Mouse (Mus musculus) spleen, adult 2 months (tissue): Measurements from ENCODE around the gene Snrpd3. TPM values are rescaled to one million over a fixed set of nuclear protein-coding genes. Genes with fewer than 3 reads are reported as not detected.

Experiments
- DNase-seq, 2 experiments: peaks; one replicate each; pipeline versions ENCODE4 v3.0.0 to v3.0.0-alpha.2; 2012 to 2021; ENCODE audit warnings: low spot score in 2 of 2, low read depth in 1 of 2
- H3K27ac ChIP-seq: fragments of 200-500 bp; 2 replicates; pipeline ENCODE4 v1.5.1; 2012; ENCODE audit warnings: low read length, inconsistent platforms; ENCODE audit not compliant: insufficient read depth
- H3K27me3 ChIP-seq: fragments of 200-500 bp; 2 replicates; pipeline ENCODE4 v1.6.1; 2012; ENCODE audit warnings: mild to moderate bottlenecking, moderate library complexity, low read length, inconsistent platforms; ENCODE audit not compliant: control insufficient read depth, insufficient read depth
- H3K36me3 ChIP-seq: fragments of 200-500 bp; 2 replicates; pipeline ENCODE4 v1.6.1; 2012; ENCODE audit warnings: mild to moderate bottlenecking, low read length, inconsistent platforms; ENCODE audit not compliant: control insufficient read depth, insufficient read depth
- H3K4me1 ChIP-seq: fragments of 200-500 bp; 2 replicates; pipeline ENCODE4 v1.6.1; 2011; ENCODE audit warnings: inconsistent platforms; ENCODE audit not compliant: control insufficient read depth, insufficient read depth, insufficient read length
- H3K4me3 ChIP-seq: fragments of 200-500 bp; 2 replicates; pipeline ENCODE4 v1.5.1; 2011; ENCODE audit warnings: mild to moderate bottlenecking, inconsistent platforms; ENCODE audit not compliant: insufficient read depth, insufficient read length; ENCODE audit errors: extremely low read depth
- CTCF ChIP-seq: fragments of 200-500 bp; IDR thresholded peaks from 2 replicates; pipeline ENCODE4 v1.5.1; 2011; ENCODE audit warnings: mild to moderate bottlenecking, inconsistent platforms; ENCODE audit not compliant: insufficient read depth, insufficient read length, insufficient replicate concordance; ENCODE audit errors: extremely low read depth
- POLR2A ChIP-seq: fragments of 200-500 bp; IDR thresholded peaks from 2 replicates; pipeline ENCODE4 v1.6.1; 2011; ENCODE audit warnings: low read depth, low read length, inconsistent platforms
- WGBS: fragments of 180-500 bp; shearing (Covaris S2); methylation state at CpG from one replicate; pipeline ENCODE4 v1.1.7; 2018; 5-methylcytosine and 5-hydroxymethylcytosine counted together
- polyA plus RNA-seq: library from polyadenylated mRNA; depleted of rRNA; stranded (reverse); fragments of >200 nt; gene quantifications from 2 replicates; pipeline ENCODE4 v1.2.3, GENCODE M21; 2012

The Snrpd3 gene
- polyA plus RNA-seq, 1 experiment, result 12.8 TPM

DNA sequence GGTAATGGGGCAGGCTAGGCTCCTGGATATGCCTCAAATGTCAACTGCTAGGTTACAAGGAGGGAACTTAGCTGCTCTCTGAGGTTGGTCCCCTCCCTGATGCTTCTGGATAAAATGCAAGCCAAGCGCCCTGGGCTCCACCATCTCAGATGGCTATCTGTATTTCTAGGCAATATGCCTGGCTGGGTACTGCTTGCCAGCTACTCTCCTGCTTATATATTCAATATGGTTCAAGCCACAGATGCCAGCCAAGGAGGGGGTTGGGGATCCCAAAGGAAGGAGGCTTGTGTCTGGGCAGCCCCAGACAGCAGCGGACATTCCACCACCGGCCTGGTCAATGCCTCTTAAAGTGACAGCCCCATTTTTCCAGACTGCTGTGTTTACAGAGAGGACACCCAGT, 41.2 kb downstream of the Snrpd3 start:
- Histone ChIP-seq H3K4me1 (peaks cover 8% of the 10 kb centered on the region), H3K36me3 (no peaks in the 10 kb centered on the region), H3K4me3 (no peak overlapping the region), H3K27ac (no peak overlapping the region), H3K27me3 (peaks cover 10% of the 10 kb centered on the region)
- WGBS, result 70% methylated on average over 3 of the region's 3 CpGs
- no peak for TF ChIP-seq CTCF
- no peak for TF ChIP-seq POLR2A
- no peak for DNase-seq

DNA sequence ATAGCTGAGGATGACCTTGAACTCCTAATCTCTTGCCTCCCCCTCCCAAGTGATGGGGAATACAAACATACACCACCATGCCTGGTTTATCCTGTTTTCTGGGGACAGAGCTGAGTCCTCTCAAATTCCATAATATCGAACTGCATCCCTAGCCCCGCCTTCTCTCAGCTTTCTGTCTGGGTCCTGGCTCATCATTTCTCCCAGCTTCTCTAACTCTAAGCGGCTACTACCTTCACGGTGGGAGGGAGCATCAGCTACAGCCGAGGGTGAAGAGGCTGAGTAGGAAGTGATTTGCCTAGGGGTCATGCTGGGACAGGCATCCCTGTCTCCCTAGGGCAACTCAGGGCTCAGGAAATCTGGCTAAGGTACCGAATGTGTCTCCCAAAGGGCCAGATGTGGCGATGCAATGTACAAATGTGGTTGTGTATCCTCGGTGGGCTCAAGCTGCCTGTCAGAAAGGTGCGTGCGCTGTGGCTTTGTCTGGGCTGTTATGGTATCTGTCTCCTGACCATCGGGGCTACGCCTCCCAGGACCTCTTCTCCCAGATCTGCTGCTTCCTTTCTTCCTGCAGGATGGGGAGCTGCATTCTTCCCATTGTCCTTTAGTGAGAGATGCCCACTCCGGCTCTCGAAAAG, 41.8 kb downstream of the Snrpd3 start:
- peaks cover 10% of the 10 kb centered on the region for H3K27me3 ChIP-seq
- 17% methylated on average over 14 of the region's 14 CpGs for WGBS
- no peak overlapping the region for H3K27ac ChIP-seq
- no peak for TF ChIP-seq CTCF
- TF ChIP-seq POLR2A, result no peak
- H3K4me1 ChIP-seq, result peaks cover 8% of the 10 kb centered on the region
- H3K4me3 ChIP-seq, result no peak overlapping the region
- no peak for DNase-seq
- no peaks in the 10 kb centered on the region for H3K36me3 ChIP-seq

DNA sequence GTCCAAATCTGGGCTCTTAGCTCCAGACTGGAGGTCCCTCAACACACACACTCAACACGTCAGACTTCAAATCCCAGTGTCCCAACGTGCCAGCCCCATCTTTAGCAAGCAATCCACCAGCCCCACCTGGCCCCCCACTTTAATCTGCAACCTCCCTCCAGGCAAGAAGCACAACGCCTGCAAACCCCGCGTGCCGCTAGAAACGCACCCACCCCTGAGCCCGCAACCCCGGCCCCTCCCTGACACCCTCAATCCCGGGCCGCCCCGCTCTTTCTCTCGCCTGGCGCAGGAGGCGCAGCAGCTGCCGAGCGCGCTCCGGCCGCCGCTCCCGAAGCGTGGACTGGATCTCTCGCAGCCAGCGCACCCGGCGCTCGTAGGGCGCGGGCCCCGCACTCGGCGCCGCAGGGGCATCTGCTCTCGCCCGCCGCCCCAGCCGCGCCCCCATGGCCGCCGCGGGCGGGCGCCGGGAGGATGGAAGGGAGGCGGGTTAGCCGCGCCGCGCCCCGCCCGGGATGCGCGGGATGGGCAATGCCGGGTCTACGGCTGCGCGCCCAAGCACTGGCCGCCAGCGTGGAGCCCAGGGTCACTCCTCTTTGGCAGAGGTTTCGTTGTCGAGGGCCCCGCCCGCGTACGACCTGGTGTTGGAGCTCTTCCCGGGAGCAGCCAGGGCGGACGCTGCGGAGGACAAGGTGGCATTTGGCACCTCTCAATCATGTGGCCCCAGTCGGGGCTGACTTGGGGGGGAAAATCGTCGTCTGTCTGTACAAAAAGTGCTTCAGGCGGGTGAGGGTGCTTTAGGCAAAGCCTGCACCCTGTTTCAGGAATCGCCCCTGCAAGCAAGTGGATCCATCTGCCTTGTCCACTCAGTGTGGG, 42.6 kb downstream of the Snrpd3 start, which contains the start of gene Lrrc75b:
TSS of gene Lrrc75b (minus strand) at position 655 of the 873 bp plus-strand sequence.
- WGBS, result 2% methylated on average over 75 of the region's 75 CpGs
- no peaks in the 10 kb centered on the region for H3K36me3 ChIP-seq
- H3K27ac ChIP-seq, result no peak within 1 kb of the TSS
- no peak for TF ChIP-seq CTCF
- TF ChIP-seq POLR2A, result no peak
- peaks cover 10% of the 10 kb centered on the region for H3K27me3 ChIP-seq
- H3K4me3 ChIP-seq, result peak within 1 kb of the TSS; percentile 52; the same call in 1 of the 2 replicates
- DNase-seq, result no peak
- peaks cover 10% of the 10 kb centered on the region for H3K4me1 ChIP-seq

DNA sequence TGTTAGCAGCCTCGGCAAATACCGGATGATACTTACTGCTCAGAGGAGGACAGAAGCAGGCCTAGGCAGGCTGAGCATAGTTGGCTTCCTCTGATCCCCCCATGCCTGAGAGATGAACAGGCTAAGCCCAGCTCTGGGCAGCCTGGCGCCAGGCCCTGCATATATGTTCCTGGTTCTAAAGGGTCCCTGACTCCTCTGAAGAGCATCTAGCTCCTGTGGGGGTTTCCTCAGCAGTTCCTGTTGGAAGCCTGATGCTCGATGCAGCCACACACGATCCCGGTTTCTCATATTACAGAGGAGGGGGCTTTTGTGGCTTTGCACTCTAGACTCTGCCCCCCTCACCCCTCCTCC, 43.2 kb downstream of the Snrpd3 start:
- H3K27ac ChIP-seq, result no peak overlapping the region
- no peak for DNase-seq
- peak overlapping the region; percentile 52; the same call in 1 of the 2 replicates for H3K4me3 ChIP-seq
- H3K36me3 ChIP-seq, result no peaks in the 10 kb centered on the region
- TF ChIP-seq POLR2A (no peak), CTCF (no peak)
- peaks cover 10% of the 10 kb centered on the region for H3K27me3 ChIP-seq
- peaks cover 13% of the 10 kb centered on the region for H3K4me1 ChIP-seq
- 38% methylated on average over 6 of the region's 6 CpGs for WGBS

DNA sequence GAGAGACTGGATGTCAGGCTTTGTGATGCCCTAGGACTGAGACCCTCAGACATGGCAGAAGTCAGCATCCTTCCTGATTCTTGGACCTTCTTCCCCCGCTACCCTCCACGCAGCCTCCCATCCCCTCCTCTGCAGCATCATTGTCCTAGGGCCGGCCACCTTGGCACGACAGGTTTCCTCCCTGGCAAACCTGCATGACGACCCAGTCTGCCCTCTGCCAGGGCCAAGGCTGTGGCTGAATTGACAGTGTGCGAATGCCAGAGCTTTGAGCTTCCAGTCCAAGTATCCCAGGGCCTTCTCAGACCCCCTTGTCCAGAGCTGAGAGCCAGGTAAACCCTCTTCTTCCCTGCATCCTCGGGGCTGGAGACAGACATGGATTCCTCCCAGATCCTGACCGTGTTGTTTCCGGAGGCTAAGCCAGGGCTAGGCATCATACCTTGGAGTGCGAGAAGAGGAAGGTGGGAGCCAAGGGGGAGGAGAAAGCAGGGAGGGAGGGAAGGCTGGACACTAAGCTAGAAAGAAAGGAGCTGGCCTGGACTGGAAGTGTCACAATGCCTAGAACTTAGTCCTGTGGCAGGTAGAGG, 43.8 kb downstream of the Snrpd3 start, which contains the start of gene Ggt1:
TSS of gene Ggt1 (plus strand) at position 534 of the 584 bp plus-strand sequence.
- no peak within 1 kb of the TSS for H3K27ac ChIP-seq
- peaks cover 10% of the 10 kb centered on the region for H3K27me3 ChIP-seq
- 81% methylated on average over 10 of the region's 10 CpGs for WGBS
- peaks cover 19% of the 10 kb centered on the region for H3K4me1 ChIP-seq
- DNase-seq, result no peak
- H3K4me3 ChIP-seq, result no peak within 1 kb of the TSS
- no peak for TF ChIP-seq CTCF
- TF ChIP-seq POLR2A, result no peak
- no peaks in the 10 kb centered on the region for H3K36me3 ChIP-seq

DNA sequence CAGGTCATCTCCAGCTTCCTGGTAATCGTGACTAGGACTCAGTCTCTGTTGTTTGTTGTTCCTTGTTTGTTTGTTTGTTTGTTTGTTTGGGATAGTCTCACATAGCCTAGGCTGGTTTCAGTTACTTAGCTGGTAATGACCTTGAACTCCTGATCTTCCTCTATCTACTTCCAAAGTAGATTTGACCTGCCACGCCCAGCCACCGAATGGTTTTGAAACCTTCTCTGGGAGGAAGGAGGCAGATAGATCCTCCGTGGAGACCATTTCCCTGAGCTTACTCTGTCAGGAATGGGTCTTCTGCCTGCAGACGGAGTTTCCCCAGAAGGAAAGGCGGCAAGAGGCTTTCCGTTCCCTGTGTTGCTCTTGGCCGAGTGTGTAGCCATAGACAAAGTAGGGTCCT, 45.2 kb downstream of the Snrpd3 start:
- no peak for DNase-seq
- WGBS, result 87% methylated on average over 8 of the region's 8 CpGs
- Histone ChIP-seq H3K4me1 (peaks cover 21% of the 10 kb centered on the region), H3K4me3 (no peak overlapping the region), H3K27ac (no peak overlapping the region), H3K36me3 (no peaks in the 10 kb centered on the region), H3K27me3 (peaks cover 10% of the 10 kb centered on the region)
- no peak for TF ChIP-seq POLR2A
- TF ChIP-seq CTCF, result no peak
